9 mouse cellular contexts compared by ENCODE assay signal in the genomic region with DNA sequence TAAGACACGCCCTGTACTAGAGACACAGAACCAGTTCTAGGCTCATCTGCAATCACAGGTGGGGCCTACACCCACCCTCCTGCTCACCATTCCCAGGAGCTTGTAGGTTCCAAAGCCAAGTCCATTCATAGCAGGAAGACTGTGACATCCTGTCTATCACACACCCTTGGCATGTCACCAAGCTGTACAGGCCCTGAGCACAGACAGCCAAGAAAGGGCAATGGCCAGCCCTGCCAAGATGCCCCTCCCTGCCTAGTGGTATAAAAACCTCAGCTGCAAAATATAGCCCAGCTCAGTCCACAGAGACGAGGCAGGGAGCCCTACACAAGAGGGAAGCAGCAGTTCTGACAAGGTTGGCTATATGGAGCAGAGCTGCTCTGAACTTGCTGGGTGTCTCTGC. TPM values are rescaled to one million over a fixed set of nuclear protein-coding genes. Genes with fewer than 3 reads are reported as not detected.
DNase-seq lines count a peak whose midpoint lies in the region; ATAC-seq and TF ChIP-seq lines count a peak whose summit lies in the region.
"Had no signal": no experiment of that assay in that cellular context is flagged by ENCODE, and none has a peak within 500 bp of the region (broad histone marks: within the 10 kb centered on the region; RNA-seq: fewer than 3 reads in every experiment).

No protein-coding gene starts in this region.

- WGBS in stomach, postnatal 0 days = 63% methylated on average over 2 of the region's 2 CpGs

- no peaks in the 10 kb centered on the region for H3K27me3 ChIP-seq in testis, adult 2 months (ENCODE audit: control insufficient read depth, insufficient read depth, low read length)
- H3K27me3 ChIP-seq in stomach, postnatal 0 days (ENCODE audit: control insufficient read depth, insufficient read depth, low read length) = no peaks in the 10 kb centered on the region
- H3K27me3 ChIP-seq: embryonic facial prominence, embryonic 12.5 days had no signal

- no peaks in the 10 kb centered on the region for H3K9me3 ChIP-seq in stomach, postnatal 0 days (ENCODE audit: control insufficient read depth, low read length)
- H3K9me3 ChIP-seq: embryonic facial prominence, embryonic 12.5 days had no signal

- no peaks in the 10 kb centered on the region for H3K4me1 ChIP-seq in testis, adult 2 months (ENCODE audit: control insufficient read depth, insufficient read depth, low read length)
- H3K4me1 ChIP-seq in stomach, postnatal 0 days (replicated peaks; ENCODE audit: control insufficient read depth, insufficient read depth) = peaks cover 7% of the 10 kb centered on the region; the same call in 1 of the 2 replicates
- H3K4me1 ChIP-seq: embryonic facial prominence, embryonic 12.5 days had no signal

- no peak overlapping the region for H3K9ac ChIP-seq in stomach, postnatal 0 days (ENCODE audit: low read length)
- H3K9ac ChIP-seq: embryonic facial prominence, embryonic 12.5 days had no signal

- no peak for TF ChIP-seq CTCF in testis, adult 2 months (IDR thresholded peaks at IDR 0.05; ENCODE audit: control insufficient read depth, insufficient read depth, insufficient replicate concordance, low read depth, low read length)
- TF ChIP-seq CTCF in stomach, postnatal 0 days (IDR thresholded peaks at IDR 0.05; ENCODE audit: low read depth) = no peak

- H3K4me3 ChIP-seq in testis, adult 2 months (ENCODE audit: control insufficient read depth, low read depth, low read length) = peak overlapping the region; percentile 9
- no peak overlapping the region for H3K4me3 ChIP-seq in stomach, postnatal 0 days (ENCODE audit: low read depth, low read length)
- H3K4me3 ChIP-seq: embryonic facial prominence, embryonic 12.5 days had no signal

- no peak for TF ChIP-seq EP300 in stomach, postnatal 0 days (optimal IDR thresholded peaks at IDR 0.05)

- H3K4me2 ChIP-seq in stomach, postnatal 0 days (replicated peaks; ENCODE audit: low read depth) = no peak overlapping the region
- H3K4me2 ChIP-seq: embryonic facial prominence, embryonic 12.5 days had no signal

- H3K36me3 ChIP-seq in testis, adult 2 months (ENCODE audit: control insufficient read depth, insufficient read depth, low read length) = no peaks in the 10 kb centered on the region
- H3K36me3 ChIP-seq in stomach, postnatal 0 days (ENCODE audit: control insufficient read depth, insufficient read depth, low read length) = no peaks in the 10 kb centered on the region
- H3K36me3 ChIP-seq: embryonic facial prominence, embryonic 12.5 days had no signal

- TF ChIP-seq POLR2A in testis, adult 2 months (IDR thresholded peaks at IDR 0.05; ENCODE audit: control insufficient read depth, low read depth, low read length) = no peak

- peak; percentile 34; the same call in 1 of the 2 replicates for ATAC-seq in stomach, postnatal 0 days (ENCODE audit: low FRiP score, low TSS enrichment)
- ATAC-seq in inflammation-experienced regulatory T-cells, adult 6 months = no peak
- no peak for ATAC-seq in frontal cortex, adult (ENCODE audit: low TSS enrichment)

- no peak for DNase-seq in testis, postnatal 10 days (ENCODE audit: low spot score)
- DNase-seq in gastrocnemius, postnatal 25 days = peak; percentile 78
- DNase-seq in kidney, postnatal 10 days = peak; percentile 55
- DNase-seq in stomach, postnatal 0 days (ENCODE audit: low spot score) = no peak
- DNase-seq in T-cell, adult 2 months (ENCODE audit: low spot score) = no peak

- no peak overlapping the region for H3K27ac ChIP-seq in testis, adult 2 months (ENCODE audit: control insufficient read depth, insufficient read depth, low read depth, low read length)
- H3K27ac ChIP-seq in stomach, postnatal 0 days (replicated peaks) = peak overlapping the region; percentile 58
- H3K27ac ChIP-seq: embryonic facial prominence, embryonic 12.5 days had no signal

RNA-seq across cellular contexts. Expression of a gene that starts 26.7 kb away (rescaled TPM):
- 19.4 and 21.3 TPM in 2 replicates for polyA plus RNA-seq in testis, adult 2 months (2012; rRNA removed)
- total RNA-seq in gastrocnemius, postnatal 25 days (2021) = 10 to 100 TPM; 37.8 to 42.9 TPM
- polyA plus RNA-seq in stomach, postnatal 0 days (2015; fragmentation: Nextera tagmentation; extraction: Ambion mirVana) = 61.5 and 65.8 TPM in 2 replicates
- polyA plus RNA-seq in inflammation-experienced regulatory T-cells, adult 6 months (2017; shearing (Covaris generic)) = 10 to 100 TPM; 61.4 to 67.5 (median 65.3) TPM

Comparison
In these comparisons a context has a peak if more than half of its experiments do, and no peak if none do; other contexts are left out.
1. DNase-seq: peak in gastrocnemius, postnatal 25 days (single experiment) and kidney, postnatal 10 days (single experiment); none in testis, postnatal 10 days (single experiment), stomach, postnatal 0 days (single experiment) and T-cell, adult 2 months (single experiment).